Mouse (Mus musculus) adrenal gland, adult 2 months (tissue): ENCODE results near the gene Majin. TPM values are rescaled to one million over a fixed set of nuclear protein-coding genes. Genes with fewer than 3 reads are reported as not detected.
A peak's percentile ranks its signal among the peaks of the same experiment; 100 is the strongest.

Source experiments
- DNase-seq: peaks from one replicate; pipeline ENCODE4 v3.0.0; 2021
- microRNA-seq, 2 experiments: library from miRNA; unstranded; fragments of <30 nt; microRNA quantifications; one replicate each; pipeline ENCODE4 v1.2.0; 2021
- polyA plus RNA-seq: library from polyadenylated mRNA; depleted of rRNA; stranded (reverse); fragments of >200 nt; gene quantifications from 2 replicates; pipeline ENCODE4 v1.2.3, GENCODE M21; 2012; rRNA removed
- total RNA-seq, 2 experiments: library from RNA; stranded (reverse); gene quantifications; 2 replicates each; pipeline ENCODE4 v1.2.3; 2021

Gene Majin
- total and polyA plus RNA-seq, 3 experiments, result 0.72 to 4.1 (median 2.4) TPM

GRCm38 (mm10) chr19:6262839-6263433, 78.7 kb downstream of the Majin start:
- DNase-seq, result peak; percentile 38

- DNase-seq, result no peak
Observed at GRCm38 (mm10) chr19:6264200-6264599, 80.0 kb downstream of the Majin start.

- DNase-seq, result no peak
Observed at GRCm38 (mm10) chr19:6264945-6265344, 80.8 kb downstream of the Majin start.

GRCm38 (mm10) chr19:6265727-6266182, 81.6 kb downstream of the Majin start:
- no peak for DNase-seq

- DNase-seq, result no peak
Observed at GRCm38 (mm10) chr19:6267306-6268169, 83.3 kb downstream of the Majin start.

- DNase-seq, result peak; percentile 87
Observed at GRCm38 (mm10) chr19:6268170-6268528, 84.0 kb downstream of the Majin start.

- DNase-seq, result peak; percentile 45
Observed at GRCm38 (mm10) chr19:6268670-6269132, 84.5 kb downstream of the Majin start.

GRCm38 (mm10) chr19:6269798-6270475, 85.7 kb downstream of the Majin start:
- DNase-seq, result peak; percentile 86

- DNase-seq, result peak; percentile 75
Observed at GRCm38 (mm10) chr19:6270661-6271060, 86.5 kb downstream of the Majin start.

GRCm38 (mm10) chr19:6271206-6271605, 87.0 kb downstream of the Majin start:
- DNase-seq, result no peak

- no peak for DNase-seq
Observed at GRCm38 (mm10) chr19:6272053-6272452, 87.9 kb downstream of the Majin start.

- no peak for DNase-seq
Observed at GRCm38 (mm10) chr19:6272738-6273137, 88.5 kb downstream of the Majin start.

GRCm38 (mm10) chr19:6273592-6273991, 89.4 kb downstream of the Majin start:
- DNase-seq, result no peak

Small RNA genes within 50 kb of the gene (microRNA-seq; reads per million reads assigned to microRNA genes)
- gene Mir192, result 25.9 to 36.8 reads per million in 2 experiments
- gene Mir194-2, result 36.0 to 47.6 reads per million in 2 experiments

Other genes starting within 250 kb of the Majin start
- gene Pola2, start 220.2 kb upstream of the Majin start, total RNA-seq, result 10 to 100 TPM; 15.9 to 20.4 TPM
- gene Pola2, start 220.2 kb upstream of the Majin start, polyA plus RNA-seq, result 36.0 and 41.0 TPM in 2 replicates
- gene Slc22a20, start 198.2 kb upstream of the Majin start, total RNA-seq, result not detected
- not detected in 2 replicates for gene Slc22a20, start 198.2 kb upstream of the Majin start, polyA plus RNA-seq
- gene Capn1, start 168.5 kb upstream of the Majin start, total RNA-seq, result 10 to 100 TPM; 34.9 to 42.1 TPM
- 34.8 and 37.9 TPM in 2 replicates for gene Capn1, start 168.5 kb upstream of the Majin start, polyA plus RNA-seq
- 10 to 100 TPM; 54.1 to 71.3 TPM for gene Syvn1, start 137.8 kb upstream of the Majin start, total RNA-seq
- gene Syvn1, start 137.8 kb upstream of the Majin start, polyA plus RNA-seq, result 87.3 and 114 TPM in 2 replicates
- 10 to 100 TPM; 64.8 to 67.5 TPM for gene Mrpl49, start 126.6 kb upstream of the Majin start, total RNA-seq
- gene Mrpl49, start 126.6 kb upstream of the Majin start, polyA plus RNA-seq, result 15.8 and 17.0 TPM in 2 replicates
- 1,000 to 10,000 TPM; 1,141 to 1,229 TPM for gene Fau, start 126.5 kb upstream of the Majin start, total RNA-seq
- gene Fau, start 126.5 kb upstream of the Majin start, polyA plus RNA-seq, result 984 and 1,350 TPM in 2 replicates
- 10 to 100 TPM; 24.7 to 37.5 TPM for gene Znhit2, start 123.2 kb upstream of the Majin start, total RNA-seq
- gene Znhit2, start 123.2 kb upstream of the Majin start, polyA plus RNA-seq, result 134 and 152 TPM in 2 replicates
- 10 to 100 TPM; 22.0 to 48.3 TPM for gene Tm7sf2, start 116.0 kb upstream of the Majin start, total RNA-seq
- 91.9 and 126 TPM in 2 replicates for gene Tm7sf2, start 116.0 kb upstream of the Majin start, polyA plus RNA-seq
- 10 to 100 TPM; 57.1 to 60.0 TPM for gene Vps51, start 107.2 kb upstream of the Majin start, total RNA-seq
- 64.4 and 66.3 TPM in 2 replicates for gene Vps51, start 107.2 kb upstream of the Majin start, polyA plus RNA-seq
- gene Tmem262, start 104.4 kb upstream of the Majin start, total RNA-seq, result not detected
- gene Tmem262, start 104.4 kb upstream of the Majin start, polyA plus RNA-seq, result 1.0 TPM in 1 of 2 replicates, not detected in the other
- gene Gm28374, start 102.1 kb upstream of the Majin start, total RNA-seq, result not detected
- 0.38 and 0.64 TPM in 2 replicates for gene Gm28374, start 102.1 kb upstream of the Majin start, polyA plus RNA-seq
- gene Zfpl1, start 99.4 kb upstream of the Majin start, total RNA-seq, result 10 to 100 TPM; 38.9 to 43.5 TPM
- 91.2 and 122 TPM in 2 replicates for gene Zfpl1, start 99.4 kb upstream of the Majin start, polyA plus RNA-seq
- under 1 TPM; 0.73 to 0.98 TPM for gene Cdca5, start 99.4 kb upstream of the Majin start, total RNA-seq
- 0.32 and 0.80 TPM in 2 replicates for gene Cdca5, start 99.4 kb upstream of the Majin start, polyA plus RNA-seq
- gene AC131692.1, start 90.0 kb upstream of the Majin start, total RNA-seq, result not detected
- not detected in 2 replicates for gene AC131692.1, start 90.0 kb upstream of the Majin start, polyA plus RNA-seq
- gene Naaladl1, start 78.6 kb upstream of the Majin start, total RNA-seq, result not detected
- gene Naaladl1, start 78.6 kb upstream of the Majin start, polyA plus RNA-seq, result 0.09 and 0.13 TPM in 2 replicates
- 10 to 100 TPM; 15.7 to 16.5 TPM for gene Sac3d1, start 65.7 kb upstream of the Majin start, total RNA-seq
- 92.6 and 97.2 TPM in 2 replicates for gene Sac3d1, start 65.7 kb upstream of the Majin start, polyA plus RNA-seq
- gene Snx15, start 56.1 kb upstream of the Majin start, total RNA-seq, result 10 to 100 TPM; 27.0 to 28.2 TPM
- 76.8 and 81.1 TPM in 2 replicates for gene Snx15, start 56.1 kb upstream of the Majin start, polyA plus RNA-seq
- 1 to 10 TPM; 1.8 to 2.6 TPM for gene Batf2, start 43.4 kb upstream of the Majin start, total RNA-seq
- gene Batf2, start 43.4 kb upstream of the Majin start, polyA plus RNA-seq, result 5.0 and 6.6 TPM in 2 replicates
- gene Arl2, start 42.8 kb upstream of the Majin start, total RNA-seq, result 10 to 100 TPM; 84.1 to 96.5 TPM
- 313 and 329 TPM in 2 replicates for gene Arl2, start 42.8 kb upstream of the Majin start, polyA plus RNA-seq
- gene Gpha2, start 42.0 kb downstream of the Majin start, total RNA-seq, result 10 to 100 TPM; 18.7 to 23.7 TPM
- gene Gpha2, start 42.0 kb downstream of the Majin start, polyA plus RNA-seq, result 237 and 302 TPM in 2 replicates
- 100 to 1,000 TPM in 1 of 2 experiments, 10 to 100 TPM in 1; 87.1 to 123 TPM for gene Ppp2r5b, start 51.5 kb downstream of the Majin start, total RNA-seq
- 247 and 266 TPM in 2 replicates for gene Ppp2r5b, start 51.5 kb downstream of the Majin start, polyA plus RNA-seq
- 10 to 100 TPM; 31.0 to 36.0 TPM for gene Atg2a, start 57.3 kb downstream of the Majin start, total RNA-seq
- 105 and 108 TPM in 2 replicates for gene Atg2a, start 57.3 kb downstream of the Majin start, polyA plus RNA-seq
- gene Ehd1, start 92.3 kb downstream of the Majin start, total RNA-seq, result 100 to 1,000 TPM; 129 to 133 TPM
- 470 and 474 TPM in 2 replicates for gene Ehd1, start 92.3 kb downstream of the Majin start, polyA plus RNA-seq
- 10 to 100 TPM; 14.4 to 24.6 TPM for gene Cdc42bpg, start 122.1 kb downstream of the Majin start, total RNA-seq
- 23.7 and 26.6 TPM in 2 replicates for gene Cdc42bpg, start 122.1 kb downstream of the Majin start, polyA plus RNA-seq
- 10 to 100 TPM; 54.6 to 54.8 TPM for gene Men1, start 150.6 kb downstream of the Majin start, total RNA-seq
- 71.1 and 71.2 TPM in 2 replicates for gene Men1, start 150.6 kb downstream of the Majin start, polyA plus RNA-seq
- gene Map4k2, start 156.7 kb downstream of the Majin start, total RNA-seq, result 10 to 100 TPM; 36.1 to 38.5 TPM
- gene Map4k2, start 156.7 kb downstream of the Majin start, polyA plus RNA-seq, result 150 and 161 TPM in 2 replicates
- gene Sf1, start 179.3 kb downstream of the Majin start, total RNA-seq, result 100 to 1,000 TPM; 141 to 286 TPM
- gene Sf1, start 179.3 kb downstream of the Majin start, polyA plus RNA-seq, result 346 and 350 TPM in 2 replicates
- 10 to 100 TPM; 48.3 to 94.0 TPM for gene Pygm, start 200.0 kb downstream of the Majin start, total RNA-seq
- gene Pygm, start 200.0 kb downstream of the Majin start, polyA plus RNA-seq, result 97.8 and 115 TPM in 2 replicates
- 10 to 100 TPM; 31.4 to 37.0 TPM for gene Rasgrp2, start 215.0 kb downstream of the Majin start, total RNA-seq
- 79.6 and 84.5 TPM in 2 replicates for gene Rasgrp2, start 215.0 kb downstream of the Majin start, polyA plus RNA-seq
- 10 to 100 TPM; 12.1 to 14.0 TPM for gene Nrxn2, start 234.3 kb downstream of the Majin start, total RNA-seq
- gene Nrxn2, start 234.3 kb downstream of the Majin start, polyA plus RNA-seq, result 14.3 and 18.1 TPM in 2 replicates